Mouse (Mus musculus) lung, adult 18-20 months (tissue): ENCODE data around the gene Hoxd13.

Source experiments
- DNase-seq, 2 experiments: peaks; one replicate each; pipeline ENCODE4 v3.0.0; 2022; ENCODE audit warnings: mixed read lengths in 2 of 2

Gene Hoxd13

GRCm38 (mm10) chr2:74667842-74668357, at the start of gene Hoxd13:
Hoxd13 (plus strand) TSS chr2:74668310.
- no peak for DNase-seq

DNA sequence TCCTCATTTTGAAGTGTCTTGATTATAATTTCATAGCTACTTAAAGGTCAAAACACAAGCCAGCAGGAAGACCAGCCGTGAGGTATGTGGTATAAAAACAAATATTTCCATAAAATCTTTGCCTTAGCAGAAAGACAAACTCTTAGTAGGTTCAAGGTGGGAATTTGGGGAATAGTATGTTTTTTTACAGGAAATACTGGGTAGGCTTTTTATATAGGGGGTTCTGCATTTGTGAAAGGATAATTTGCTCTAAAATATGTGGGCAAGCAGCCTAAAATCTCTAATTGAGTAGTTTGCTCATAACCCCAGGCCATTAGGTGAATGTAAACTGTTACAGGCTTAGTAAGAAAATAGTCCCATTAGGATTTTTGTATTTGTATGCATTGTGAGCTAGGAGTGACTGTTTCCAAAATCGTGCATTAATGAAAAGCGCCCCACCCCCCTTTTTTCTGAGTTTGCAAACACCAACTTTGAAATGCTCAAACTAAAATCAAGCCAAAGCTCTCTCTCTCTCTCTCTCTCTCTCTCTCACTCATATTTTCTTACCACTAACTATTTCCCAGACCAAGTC, 48.3 kb upstream of the Hoxd13 start:
- DNase-seq, result no peak

- DNase-seq, result no peak
Measured at GRCm38 (mm10) chr2:74620368-74620767, 47.7 kb upstream of the Hoxd13 start.

GRCm38 (mm10) chr2:74635412-74635811, 32.7 kb upstream of the Hoxd13 start:
- DNase-seq, result no peak

GRCm38 (mm10) chr2:74642431-74642830, 25.7 kb upstream of the Hoxd13 start:
- DNase-seq, result no peak

GRCm38 (mm10) chr2:74645631-74646030, 22.5 kb upstream of the Hoxd13 start:
- DNase-seq, result no peak

DNA sequence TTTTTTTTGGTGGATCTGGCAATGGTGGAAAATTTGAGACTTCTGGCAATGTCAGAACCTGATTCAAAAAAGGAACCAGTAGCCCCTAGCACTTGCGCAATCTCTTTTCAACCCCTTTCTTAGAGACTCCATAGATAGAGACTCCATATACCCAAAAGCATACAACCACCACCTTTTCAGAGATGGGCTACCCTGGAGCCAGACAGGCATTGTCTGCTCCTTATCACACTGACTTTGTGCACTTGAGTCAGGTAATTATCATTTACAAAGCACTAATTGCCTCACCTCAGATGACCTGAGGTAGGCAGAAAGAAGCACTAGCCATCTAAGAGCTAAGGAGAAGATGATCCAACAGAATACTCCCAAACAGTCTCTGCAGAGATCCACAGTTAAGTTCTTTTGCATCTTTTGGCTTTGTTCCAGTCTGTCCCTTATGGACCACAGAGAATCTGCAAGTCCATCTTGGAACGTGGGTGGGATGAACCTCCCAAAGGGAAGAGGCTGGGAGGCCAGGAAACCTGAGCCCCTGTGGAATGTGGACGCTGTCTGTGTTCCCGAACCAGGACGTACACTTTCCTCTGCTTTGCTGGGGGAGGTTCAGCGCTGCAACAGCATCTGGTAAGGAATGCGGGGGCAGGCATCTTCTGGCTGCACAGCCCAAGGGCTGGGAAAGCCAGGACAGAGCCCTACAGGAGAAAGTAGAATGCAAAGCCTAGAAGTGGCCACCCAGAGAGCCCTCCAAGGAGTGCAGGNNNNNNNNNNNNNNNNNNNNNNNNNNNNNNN, 20.8 kb upstream of the Hoxd13 start:
- no peak for DNase-seq

DNA sequence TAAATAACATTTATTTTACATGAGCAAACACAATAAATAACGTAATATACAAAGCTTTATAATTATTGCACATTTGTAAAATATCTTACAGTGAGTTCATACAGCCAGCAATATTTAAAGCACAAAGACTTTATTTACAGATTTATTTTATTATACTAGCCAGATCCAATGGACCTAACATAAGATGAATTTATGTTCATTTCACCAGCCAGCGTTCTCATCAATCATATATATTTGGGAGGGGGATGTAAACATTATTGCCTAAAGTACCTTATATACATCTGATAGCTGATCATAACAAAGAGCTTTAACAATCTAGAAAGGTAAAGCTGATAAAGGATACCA, 15.1 kb upstream of the Hoxd13 start:
- no peak for DNase-seq

DNA sequence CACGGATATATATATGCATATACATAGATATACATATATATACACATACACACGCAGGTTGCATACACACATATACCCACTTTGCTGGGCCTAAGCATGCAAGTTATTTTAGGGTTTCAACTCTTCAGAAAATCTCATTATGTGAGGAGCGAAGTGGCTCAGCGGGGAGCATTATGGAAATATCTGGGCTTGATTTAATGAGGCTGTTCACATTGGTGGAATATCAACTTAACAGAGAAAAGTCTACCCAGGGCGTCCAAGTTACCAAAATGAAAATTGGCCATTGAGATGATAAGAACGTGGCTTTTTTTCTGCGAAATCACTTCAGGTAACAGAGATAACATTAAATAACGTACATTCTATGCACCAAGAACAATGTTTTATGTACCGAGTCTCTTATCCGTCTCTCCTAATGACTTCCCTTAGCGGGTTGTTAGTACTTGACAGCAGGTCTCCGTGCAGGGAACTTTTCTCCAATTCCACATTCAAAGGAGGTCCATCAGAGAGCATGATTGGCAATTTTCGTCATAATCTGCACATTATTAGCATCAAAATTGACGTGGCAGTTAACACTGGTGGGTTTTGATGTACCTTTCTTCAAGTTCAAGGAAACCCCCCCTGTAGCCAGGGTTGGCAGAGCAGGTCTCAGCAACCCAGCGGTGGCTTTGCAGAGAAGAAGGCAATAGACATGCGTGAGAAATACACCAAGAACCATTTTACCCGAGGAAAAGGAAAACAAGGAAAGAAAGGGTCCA, 14.2 kb upstream of the Hoxd13 start:
- no peak for DNase-seq

- DNase-seq, result no peak
Measured at GRCm38 (mm10) chr2:74654743-74655419, 13.2 kb upstream of the Hoxd13 start.

DNA sequence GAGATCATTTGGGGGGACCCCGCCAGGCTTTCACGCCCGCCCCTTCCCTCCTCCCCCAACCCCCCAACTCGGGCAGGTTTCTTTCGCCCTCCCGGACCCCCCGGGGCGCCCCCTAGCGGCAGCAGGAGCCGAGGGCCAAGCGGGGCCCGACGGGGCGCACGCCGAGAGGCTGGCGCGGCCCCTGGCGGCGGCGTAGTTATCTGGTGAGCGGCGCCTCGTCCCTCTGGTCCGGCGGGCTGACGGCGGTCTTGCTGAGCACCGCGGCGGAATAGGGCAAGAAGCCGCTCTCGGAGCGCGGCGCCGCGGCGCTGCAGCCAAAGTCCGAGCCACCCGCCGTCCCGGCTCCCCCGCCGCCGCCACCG, 12.7 kb upstream of the Hoxd13 start:
- DNase-seq, result no peak

DNA sequence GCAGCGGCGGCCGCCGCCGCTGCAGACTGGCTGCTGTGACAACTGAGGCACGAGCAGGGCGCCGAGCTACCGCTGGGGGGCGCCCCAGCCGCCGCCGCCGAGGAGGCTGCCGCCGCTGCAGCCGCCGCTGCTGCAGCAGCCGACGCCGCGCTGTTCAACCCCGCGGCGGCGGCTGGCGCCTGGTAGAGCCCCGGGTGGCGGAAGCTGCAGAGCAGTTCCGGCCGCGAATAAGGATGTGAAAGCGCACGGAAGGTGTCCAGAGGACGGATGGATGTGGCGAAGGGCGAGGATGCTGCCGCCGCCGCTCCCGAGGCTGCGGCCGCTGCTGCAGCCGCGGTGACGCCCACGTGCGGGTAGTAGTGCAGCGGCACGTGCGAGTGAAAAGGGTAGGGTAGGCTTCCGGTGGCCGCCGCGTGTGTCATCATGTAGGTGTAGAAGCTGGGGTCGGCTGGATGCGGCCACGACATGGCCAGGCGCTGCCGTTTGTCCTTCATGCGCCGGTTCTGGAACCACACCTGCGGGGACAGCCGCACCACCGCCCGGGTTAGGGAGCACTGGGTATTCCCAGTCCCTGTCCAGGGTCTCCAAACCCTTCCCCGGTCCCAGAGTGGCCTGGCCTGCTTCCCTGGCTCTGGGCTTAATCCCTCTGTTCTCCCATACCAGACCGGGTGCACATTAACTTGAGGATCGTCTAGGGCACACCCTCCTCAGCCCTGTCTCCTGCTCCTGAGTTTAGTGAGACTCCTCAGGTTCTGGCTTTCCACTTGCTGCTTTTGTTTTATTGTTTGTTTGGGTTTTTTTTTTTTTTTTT, 12.1 kb upstream of the Hoxd13 start:
- DNase-seq, result no peak

- no peak for DNase-seq
Measured at GRCm38 (mm10) chr2:74656632-74657021, 11.5 kb upstream of the Hoxd13 start.

GRCm38 (mm10) chr2:74657251-74658023, 10.7 kb upstream of the Hoxd13 start:
- no peak for DNase-seq

GRCm38 (mm10) chr2:74658024-74658666, 10.0 kb upstream of the Hoxd13 start:
- DNase-seq, result no peak

DNA sequence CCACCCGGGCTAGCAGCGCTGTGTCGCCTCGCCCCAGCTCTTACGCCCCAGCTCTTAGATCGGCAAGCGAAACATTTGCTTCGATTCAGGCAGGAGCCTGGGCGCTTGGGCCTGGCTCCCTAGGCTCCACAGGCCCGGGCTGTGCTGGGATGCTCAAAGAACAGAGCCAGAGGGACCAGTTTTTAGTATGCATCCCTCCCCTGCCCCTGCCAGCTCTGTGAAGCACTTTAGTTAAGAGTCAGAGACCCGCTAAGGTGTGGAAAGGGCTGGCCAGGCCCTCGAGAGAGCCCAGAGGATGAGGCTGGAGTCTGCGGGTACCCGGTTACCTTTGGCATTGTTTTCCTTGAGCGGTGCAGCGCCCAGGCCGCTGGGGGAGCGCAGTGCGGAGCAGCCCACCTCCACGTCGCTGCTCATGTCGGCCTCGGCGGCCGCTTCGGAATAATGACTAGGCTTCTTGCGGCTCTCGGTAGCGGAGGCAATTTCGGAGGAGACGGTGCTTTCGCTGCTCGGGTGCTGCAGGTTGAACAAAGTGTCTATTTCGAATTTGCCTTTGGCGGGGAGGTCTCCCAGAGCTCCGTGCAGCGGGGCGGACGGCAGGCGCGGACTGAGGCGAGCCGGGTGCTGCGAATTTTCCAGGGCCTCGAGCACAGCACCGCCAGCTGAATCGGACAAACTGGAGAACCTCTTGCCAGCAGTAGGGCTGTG, 9.3 kb upstream of the Hoxd13 start:
- no peak for DNase-seq

DNA sequence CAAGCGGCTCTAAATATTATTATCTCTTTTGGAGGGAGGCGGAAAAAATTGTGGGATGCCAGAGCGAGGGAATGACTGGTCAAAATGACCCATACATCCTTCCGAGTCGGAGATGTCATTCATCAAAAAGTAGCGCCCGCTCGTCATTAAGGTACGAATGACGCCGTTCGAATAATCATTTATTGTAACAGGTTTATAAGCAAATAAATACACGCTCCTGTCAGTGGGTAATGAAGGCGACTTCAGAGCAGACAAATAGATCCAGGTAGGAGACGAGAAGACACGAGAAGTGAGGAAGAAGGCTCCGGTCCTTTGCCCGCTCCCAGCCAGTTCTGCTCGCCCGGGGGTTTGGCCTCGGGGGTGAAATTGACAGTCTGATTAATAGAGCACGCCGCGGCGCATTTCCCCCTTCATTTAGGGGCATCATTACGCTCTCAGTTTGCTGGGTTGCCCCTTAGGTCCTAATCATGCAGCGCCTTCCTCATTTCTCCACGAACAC, 8.6 kb upstream of the Hoxd13 start, which contains the start of gene Evx2:
Gene Evx2 (minus strand): TSS at position 51 of the 499 bp plus-strand sequence.
- no peak for DNase-seq

DNA sequence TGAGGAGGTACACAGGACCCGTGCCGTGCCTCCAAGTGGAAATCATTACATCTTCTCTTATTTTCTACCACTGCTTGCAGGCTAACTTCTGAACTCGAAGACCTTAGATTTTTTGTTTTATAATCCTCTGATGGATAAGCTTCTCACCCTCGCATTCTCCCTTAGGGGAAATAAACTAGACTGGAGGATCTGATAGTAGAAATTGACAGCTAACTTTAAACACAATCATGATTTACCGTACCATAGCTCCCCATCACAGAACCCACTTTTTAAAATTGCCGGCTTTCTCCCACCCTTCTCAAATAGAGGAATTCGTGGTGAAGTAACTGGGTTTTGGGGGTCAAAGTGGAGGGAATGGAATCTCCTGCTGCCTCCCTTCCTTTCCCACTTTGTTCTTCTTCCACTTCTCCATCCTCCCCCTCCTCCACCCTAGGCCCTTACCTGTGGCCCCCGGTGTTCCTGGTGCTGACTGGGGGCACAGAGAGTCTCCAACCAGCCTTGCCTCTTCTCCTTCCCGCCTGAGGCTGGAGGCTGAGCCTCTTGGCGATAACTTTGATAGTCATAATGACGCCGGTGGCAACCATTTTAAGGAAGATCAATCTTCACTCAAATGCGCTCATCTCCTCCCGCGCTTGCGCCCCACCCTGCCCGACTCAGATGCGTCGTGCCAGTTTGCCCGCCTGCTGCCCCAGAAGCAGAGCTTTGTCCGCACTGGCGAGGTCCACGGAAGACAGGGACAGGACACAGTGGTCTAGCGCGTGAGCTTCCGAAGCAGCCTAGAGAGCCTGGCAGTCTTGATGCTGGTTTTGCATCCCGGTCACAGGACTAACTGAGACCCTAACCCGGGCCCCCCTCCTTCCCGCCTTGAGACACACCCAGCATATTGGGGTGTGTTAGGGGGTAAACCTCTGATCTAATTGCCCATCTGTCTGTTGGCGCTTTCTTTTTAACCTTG, 7.4 kb upstream of the Hoxd13 start:
- DNase-seq, result no peak

GRCm38 (mm10) chr2:74661685-74662084, 6.4 kb upstream of the Hoxd13 start:
- no peak for DNase-seq
